Mouse (Mus musculus): ENCODE measurements at regions not wholly inside any gene's neighbourhood (a gene's known extent, or its start where the extent isn't known, plus 50 kb on each side); places are given as distances from the start of the nearest gene placed in this dataset.

- TF ChIP-seq POLR2A (IDR thresholded peaks at IDR 0.05; ENCODE audit: borderline replicate concordance, low read depth, low read length) (no peak), CTCF (IDR thresholded peaks at IDR 0.05; ENCODE audit: low read depth, low read length) (no peak)
Observed at GRCm38 (mm10) chr14:95591075-95591474, 290.0 kb upstream of the 4921530L21Rik start.
